Mouse (Mus musculus) lung, postnatal 14 days (tissue): ENCODE measurements around the gene Adat2.
A peak's percentile ranks its signal among the peaks of the same experiment; 100 is the strongest.

Experiments
- DNase-seq: peaks from one replicate; pipeline ENCODE4 v3.0.0; 2021

The Adat2 gene

DNA sequence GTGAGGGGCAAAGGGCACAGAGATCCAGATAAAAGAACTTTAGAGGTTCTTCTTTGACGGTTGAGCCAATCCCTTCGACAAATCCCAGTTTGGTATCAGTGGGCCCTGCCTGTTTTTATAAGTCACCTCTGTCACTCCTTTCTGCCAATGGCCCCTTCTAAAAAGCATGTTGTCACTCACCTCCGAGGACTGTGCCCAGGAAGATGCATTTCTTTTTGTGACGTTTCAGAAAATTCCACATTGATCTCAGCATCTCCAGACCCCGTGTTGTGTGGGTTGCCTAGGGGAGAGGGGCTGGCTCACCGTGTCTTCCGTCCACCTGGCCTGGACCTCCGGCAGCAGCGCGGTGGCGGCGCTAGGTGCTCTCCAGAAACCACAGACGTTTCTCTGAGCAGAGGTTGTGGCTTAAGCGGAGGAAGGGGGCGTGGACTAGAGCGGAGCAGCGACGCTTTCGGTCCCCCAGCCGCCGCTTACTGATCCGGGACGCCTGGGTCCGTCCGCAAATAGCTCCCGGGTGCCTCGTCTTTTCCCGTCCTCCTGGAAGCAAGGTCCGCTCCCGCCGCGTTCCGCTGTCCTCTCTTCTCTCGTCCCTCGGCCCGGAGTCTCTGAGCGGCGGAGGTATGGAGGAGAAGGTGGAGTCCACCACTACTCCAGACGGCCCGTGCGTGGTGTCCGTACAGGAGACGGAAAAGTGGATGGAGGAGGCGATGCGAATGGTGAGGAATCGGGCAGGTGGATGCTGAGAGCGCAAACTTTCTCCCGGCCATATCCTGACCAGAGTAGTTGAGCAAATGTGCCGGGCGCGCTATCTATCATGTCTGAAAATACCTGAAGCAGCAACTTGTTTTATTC lies at the start of gene Adat2, which contains the start of gene Pex3:
Adat2 (plus strand) TSS at position 249 of the 852 bp plus-strand sequence.
Pex3 (minus strand) TSS at position 497 of the 852 bp plus-strand sequence.
- DNase-seq = peak; percentile 92

DNA sequence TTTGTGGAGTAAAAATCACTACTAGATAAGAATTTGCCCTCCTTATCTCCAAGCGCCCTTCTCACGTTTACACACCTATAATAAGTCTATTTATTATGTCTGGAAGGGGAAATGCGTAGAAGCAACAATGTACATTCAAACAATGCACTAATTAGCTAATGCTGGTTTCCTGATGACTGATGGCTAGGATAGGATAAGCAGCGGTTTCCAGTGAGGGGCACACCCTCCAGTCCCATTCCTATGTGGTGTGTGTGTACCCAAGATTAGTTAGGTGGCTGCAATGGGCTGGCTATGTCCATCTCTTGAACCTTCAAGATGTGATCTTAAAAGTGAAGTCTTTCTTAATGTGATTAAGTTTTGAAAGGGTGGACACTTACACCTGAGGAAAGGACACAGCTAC lies 30.8 kb upstream of the Adat2 start:
- DNase-seq = peak; percentile 11

DNA sequence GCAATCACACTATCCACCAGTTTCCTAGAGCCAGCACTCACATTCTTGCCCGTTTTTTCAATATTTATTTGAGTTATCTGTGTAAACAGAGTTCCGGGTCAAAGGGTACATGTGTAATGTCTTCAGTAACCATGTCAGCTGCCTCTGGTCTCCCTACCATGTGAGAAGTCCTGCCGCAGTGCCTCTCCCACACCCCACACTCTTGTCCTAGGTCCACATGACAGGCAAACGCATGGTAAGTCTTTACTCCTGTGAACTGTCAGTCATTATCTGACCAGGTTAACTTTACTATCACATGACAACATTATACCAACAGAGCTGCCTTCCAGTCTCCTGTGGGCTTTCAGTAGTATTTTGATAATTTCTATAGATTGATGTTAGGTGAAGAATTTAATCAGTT lies 24.5 kb upstream of the Adat2 start:
- DNase-seq = no peak

DNA sequence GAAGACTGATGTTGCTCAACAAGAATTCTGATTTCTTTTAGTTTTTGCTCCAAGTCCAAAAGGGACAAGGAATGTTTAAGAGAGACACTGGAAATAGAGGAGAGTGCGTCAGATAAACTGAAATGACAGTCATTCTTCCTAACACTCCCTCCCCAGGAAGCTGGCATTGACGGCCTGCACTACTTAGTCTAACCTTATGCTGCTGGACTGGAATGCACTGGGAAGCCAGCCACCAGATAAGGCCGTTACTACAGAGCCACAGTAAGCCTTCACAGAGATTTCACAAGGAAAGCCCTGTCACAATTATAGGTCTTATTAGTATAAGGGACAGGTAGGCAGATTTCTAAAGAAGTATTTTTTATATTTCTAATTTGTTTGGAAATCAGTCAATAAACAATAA lies 17.9 kb upstream of the Adat2 start:
- DNase-seq = no peak

DNA sequence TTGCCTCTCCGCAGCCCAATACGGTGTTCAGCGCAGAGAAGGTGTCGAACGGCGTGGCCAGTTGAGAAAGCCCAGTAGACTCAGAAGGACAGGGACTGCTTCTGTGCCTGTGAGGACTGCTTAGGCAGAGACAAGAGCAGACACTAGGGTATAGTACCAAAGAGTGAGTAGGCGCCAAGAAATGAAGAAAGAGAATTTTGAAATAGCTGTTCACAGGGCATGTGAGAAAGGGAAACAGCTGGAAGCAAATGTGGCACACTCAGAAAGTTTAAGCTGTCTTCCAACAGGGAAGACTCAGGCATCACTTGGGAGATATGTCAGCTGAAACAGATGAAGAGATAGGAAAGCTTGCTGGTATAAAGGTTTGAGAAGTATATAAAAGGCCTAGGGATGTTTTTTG lies 16.0 kb upstream of the Adat2 start:
- no peak for DNase-seq

DNA sequence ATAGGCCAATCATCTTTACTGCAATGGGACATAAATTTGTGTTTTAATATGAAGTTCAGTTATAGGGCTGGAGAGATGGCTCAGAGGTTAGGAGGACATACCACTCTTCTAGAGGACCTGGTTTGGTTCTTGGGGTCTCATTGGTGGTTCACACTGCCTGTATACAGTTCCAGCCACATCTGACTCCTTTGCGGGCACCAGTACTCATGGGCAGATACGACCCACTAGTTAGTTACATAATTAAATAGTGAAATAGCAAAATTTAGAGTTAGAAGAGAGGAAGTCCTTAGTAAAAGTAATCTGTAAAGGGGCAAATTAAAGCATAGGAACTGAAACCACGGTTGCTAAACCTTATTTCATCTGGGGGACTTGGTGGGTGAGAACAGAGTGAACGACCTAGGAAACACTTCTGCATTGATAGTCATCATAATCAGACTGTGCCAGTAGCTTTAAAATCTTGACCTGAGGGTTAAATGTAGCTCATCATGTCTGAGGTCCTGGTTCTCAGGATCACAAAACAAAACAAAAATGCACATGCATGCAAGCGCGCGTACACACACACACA lies 12.8 kb upstream of the Adat2 start:
- no peak for DNase-seq

DNA sequence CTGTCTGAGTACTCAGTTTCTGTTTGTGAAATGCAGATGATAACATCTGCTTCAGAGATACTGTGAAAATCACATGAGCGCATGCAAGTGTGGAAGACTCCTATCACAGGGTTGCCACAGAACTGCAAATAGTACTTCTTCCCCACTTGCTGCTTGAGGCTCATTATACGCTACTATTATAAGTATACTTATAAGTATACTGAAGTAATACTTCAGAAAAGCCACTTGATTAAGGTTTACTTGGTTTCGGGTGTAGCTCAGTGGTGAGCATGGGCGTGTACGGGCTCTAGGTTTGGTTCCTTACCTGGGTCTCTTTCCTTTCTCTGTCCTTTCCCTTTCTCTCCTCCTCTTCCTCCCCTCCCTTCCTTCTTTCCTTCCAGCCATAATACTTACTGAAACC lies 11.0 kb upstream of the Adat2 start:
- no peak for DNase-seq

DNA sequence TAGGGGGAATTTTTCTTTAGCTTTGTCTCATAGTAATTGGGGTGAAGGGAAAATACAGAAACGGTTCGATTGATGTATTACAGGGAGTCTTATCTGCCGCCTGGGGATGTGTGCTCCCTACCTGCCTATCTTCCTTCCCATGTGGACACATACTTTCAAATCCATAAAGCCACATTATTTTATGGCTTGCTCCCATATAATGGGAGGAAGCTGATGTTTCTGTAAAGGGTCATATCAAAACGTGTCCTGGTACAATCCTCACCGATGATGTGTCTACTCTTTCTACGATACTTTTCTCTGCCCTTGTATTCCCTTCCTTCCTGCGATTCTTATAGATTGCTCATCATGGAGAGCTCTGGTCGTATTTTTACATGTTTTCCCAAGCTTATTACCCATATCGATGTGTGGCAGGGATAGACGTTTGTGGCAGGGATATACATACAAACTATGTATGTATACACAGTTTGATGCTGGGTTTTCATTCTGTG lies 848 bp downstream of the Adat2 start:
- DNase-seq = no peak

DNA sequence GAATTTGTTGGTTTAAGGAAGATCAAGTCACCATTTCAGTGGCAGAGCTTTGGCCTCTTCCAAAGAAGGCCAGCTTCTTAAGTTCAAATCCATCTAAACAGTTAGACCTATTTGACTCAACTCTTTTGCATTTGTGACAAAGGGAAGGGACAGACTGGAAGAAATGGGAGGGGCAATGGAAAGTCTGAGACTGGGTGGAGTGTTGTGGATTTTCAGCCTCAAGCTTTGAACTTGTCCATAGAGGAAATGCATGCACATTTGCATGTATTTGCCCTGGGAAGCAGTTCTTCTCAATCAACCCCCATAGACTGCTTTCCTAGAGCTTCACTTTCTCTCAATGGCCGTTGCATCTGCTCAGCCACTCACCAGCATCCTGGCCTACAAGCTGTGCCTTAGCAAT lies 1.6 kb downstream of the Adat2 start:
- DNase-seq = no peak

DNA sequence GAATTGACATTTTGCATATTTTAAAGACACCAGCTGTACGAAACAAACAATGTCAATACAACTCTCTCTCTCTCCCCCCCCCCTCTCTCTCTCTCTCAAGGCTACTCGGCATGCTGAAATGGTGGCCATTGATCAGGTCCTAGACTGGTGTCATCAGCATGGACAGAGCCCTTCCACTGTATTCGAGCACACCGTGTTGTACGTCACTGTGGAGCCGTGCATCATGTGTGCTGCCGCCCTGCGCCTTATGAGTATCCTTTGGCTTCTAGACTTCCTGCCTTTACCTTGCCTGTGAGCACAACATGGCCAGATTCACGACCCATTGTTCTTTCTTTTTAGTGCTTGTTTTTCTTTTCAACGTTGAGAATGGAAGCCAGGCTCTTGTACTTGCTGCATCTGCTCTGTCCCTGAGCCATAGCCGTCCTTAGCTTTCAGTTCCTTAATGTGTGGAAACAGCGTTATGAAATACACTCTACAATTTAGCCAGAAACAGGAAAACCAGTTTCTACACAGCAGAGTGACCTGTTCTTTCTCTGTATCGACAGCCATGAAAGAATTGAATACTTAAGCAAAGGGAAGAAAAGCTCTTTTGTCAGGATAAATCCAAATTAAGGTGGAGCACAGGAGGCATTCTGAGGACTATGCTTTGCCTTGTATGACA lies 7.5 kb downstream of the Adat2 start:
- no peak for DNase-seq

DNA sequence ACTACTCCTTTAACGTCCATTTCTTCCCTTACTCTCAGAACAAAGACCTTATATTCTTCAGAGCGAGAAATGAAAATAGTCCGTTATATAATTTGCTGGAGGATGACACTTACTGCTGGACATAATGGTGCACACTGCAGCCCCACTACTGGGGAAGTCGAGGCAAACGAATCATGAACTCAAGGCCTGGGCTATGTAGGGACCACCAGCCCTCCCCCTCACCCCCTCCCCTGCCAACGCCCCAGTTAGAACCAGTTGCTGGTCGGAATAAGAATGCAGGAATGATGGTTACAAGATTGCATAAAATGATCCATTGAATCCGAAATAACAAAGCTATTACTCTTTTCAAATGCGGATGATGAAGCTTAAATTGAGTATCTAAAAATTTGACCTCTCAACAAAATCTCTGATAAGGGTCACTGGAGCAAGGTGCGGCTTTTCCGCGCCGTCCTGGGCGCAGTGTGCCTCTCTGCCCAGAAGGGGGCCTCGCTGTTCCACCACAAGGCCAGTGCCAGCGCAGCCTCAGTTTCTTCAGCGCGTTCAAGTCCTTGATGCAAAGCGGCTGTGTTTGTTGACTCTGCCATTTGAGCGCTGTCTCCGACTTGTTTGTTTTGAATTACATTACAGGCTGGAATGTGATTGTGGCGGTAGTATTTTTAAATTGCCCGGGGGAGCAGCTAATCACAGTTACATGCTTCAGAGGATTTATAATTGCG lies 11.8 kb downstream of the Adat2 start:
- peak; percentile 66 for DNase-seq

DNA sequence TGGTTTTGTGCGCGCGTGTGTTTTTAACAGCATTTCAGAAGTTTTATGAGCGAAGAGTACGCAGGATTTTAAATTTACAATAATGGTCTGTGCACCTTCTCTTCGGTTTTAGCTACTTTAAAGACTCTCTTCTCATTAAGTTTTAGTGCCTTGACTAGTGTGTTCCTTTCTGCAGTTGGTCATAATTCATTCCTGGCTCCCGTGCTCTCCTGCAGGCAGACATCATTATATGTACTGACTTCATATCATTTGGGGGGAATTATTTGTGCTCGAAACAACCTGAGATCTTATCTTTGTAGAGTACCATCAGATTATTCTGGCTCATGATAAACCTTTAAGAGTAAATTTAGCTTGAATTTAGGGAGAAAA lies 12.4 kb downstream of the Adat2 start:
- no peak for DNase-seq

DNA sequence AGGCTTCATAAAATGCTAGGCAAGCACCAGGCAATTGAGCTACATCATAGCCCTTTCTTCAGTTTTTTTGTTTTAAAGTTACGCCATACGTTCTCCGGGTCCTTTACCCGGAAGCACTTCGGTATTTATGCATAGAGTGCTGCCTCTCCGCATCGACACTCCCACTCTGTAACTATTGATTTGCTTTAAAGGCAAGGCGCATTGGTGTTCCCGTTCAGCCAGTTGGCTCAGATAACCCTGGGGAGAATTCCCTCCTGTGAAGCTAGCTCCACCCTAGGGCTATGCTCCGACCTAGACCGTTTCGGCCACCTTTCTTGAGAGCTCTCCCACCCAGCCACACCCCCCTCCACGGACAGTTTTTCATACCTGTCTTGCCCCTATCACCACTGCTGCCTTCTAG lies 13.7 kb downstream of the Adat2 start:
- no peak for DNase-seq

DNA sequence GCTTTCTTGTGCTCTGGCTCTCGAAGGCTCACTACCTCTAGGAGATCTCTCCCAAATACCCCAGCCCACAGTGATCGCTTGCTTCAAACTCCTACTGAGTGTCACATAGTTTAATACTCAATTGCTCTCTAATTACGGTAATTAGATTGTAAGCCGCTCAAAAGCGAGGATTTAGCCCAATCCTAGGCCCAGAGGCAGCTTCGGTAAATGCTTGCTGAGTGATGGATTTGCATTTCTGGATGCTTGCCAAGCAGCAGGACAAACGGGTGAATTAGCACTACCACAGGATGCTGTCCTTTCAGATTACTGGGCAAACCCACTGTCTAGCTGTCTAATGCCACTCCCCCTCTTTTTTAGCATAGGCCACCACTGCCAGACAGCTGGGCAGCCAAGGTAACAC lies 17.1 kb downstream of the Adat2 start:
- DNase-seq = no peak

DNA sequence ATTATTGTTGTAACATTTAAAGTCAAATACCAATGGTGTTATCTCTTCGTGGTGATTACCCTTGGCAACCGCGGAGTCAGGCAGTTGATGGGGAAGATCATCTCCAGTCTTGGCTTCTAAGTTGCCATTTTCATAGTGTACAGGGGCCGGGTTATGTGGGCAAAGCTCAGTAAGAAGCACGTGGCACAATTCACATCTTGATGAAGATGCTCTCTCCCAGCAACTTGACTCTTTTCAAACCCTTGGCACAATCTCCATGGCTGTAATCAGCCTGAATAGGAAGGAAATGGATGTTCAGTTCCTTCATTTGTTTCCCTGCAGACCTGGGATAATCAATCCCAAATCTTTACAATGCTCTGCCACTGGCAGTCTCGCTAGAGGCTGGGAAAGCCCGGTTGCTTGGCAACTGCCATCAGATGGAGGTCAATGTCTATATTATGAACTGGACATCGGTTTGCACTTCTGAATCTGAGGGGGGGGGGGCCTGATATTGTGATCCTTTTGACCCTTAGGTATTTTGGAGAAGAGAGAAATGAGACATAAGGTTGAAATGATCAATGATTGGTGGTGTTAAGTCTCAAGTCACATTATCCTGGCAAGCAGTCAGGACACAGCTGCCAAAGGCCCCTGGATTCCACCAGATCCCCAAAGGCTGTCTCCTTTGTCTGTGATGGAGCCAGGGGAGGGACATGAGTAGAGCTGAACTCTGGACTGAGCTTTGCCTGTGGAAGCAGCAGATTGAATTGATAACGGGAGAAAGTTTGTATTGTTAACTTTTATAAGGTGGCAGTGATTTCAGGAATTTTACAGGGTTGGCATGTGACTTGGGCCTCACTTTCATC lies 18.2 kb downstream of the Adat2 start:
- no peak for DNase-seq

DNA sequence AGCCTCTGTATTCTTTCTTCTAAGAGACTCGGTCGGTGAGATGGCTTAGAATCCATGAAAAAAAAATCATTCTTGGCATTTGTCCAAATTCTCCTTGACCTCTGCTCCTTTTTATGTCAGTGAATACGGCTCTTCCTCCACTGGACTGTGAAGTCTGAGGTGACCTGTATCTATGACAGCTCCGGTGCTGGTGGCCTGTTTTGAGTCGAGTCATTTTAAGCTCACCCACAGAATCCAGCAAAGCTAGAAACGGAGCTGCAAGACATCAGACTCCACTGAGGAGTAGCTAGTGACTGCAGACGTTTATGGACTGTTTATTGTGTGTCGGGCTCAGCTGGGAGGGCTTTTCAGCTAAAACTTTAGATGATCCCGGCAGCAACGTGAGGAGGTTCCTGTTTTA lies 19.3 kb downstream of the Adat2 start:
- DNase-seq = no peak

DNA sequence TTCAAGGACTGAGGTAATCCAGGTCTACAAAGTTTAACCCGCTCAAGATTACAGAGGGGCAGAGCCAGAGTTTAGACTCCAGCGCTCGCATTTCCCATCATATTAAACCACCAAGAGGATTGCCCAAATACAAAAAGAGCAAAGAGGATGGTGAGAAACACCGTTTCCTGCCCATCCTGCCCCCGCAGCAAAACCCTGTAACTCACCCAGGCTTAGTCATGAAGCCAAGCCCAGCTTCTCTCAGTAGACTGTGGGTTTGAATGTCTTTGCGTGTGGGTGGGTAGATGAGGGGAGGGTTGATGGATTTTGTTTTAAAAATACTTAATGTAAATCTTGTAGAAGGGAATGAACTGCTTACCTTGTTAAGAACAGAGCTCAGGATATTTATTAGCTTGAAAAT lies 19.7 kb downstream of the Adat2 start:
- no peak for DNase-seq

DNA sequence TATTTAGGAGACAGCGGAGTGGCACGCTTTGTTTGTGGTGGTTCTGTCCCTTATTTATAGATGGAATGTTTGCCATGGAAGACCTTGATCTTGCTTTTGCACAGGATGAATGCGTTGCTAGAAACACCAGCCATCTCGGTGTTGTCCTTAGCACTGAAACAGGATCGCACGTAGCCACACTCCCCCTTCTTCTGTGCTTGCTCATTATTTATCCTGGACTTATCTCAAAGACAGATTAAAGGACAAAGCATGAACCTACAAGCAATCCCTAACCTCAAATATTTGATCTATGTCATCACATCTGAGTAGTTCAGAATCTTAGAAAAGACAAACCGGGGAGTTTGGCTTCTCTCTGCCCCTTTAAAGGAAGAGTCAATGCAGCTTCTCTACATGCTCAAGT lies 24.4 kb downstream of the Adat2 start:
- no peak for DNase-seq

DNA sequence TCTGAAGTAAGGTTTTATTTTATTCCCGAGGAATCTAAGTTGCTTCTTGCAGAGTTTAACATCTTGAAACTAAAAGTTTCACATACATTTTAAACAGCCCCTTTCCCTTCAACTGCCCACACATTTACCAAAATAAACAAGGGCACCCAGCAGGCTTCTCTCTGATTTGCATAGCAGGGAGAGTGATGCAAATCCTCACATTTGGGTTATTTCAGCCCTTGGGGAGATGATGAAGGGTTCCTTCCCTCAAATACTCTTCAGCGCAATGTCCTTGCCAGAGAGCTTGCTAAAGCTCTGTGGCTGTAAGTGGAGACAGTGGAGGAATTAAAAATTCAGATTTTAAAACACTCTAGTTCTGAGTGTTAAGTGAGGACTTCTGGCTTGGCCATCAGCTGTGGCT lies 35.2 kb downstream of the Adat2 start:
- no peak for DNase-seq

DNA sequence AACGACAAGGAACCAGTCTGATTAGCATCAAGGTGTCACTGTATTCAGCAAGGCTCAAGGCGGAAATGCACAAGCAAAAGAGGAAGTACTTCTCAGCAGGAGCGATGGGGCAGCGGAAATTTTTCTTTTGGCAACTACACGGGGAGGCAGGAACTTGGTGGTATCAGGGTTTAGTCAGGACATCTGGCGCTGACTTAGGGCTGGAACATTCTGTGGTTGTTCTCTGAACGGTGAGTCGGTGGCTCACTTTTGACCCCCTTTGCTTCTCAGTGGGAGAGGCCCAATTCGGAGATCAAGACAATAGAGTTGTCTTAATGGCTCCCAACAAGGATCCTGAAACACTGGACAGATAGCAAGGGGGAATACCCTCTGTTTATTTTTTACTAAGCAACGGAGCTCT lies 39.5 kb downstream of the Adat2 start:
- no peak for DNase-seq

DNA sequence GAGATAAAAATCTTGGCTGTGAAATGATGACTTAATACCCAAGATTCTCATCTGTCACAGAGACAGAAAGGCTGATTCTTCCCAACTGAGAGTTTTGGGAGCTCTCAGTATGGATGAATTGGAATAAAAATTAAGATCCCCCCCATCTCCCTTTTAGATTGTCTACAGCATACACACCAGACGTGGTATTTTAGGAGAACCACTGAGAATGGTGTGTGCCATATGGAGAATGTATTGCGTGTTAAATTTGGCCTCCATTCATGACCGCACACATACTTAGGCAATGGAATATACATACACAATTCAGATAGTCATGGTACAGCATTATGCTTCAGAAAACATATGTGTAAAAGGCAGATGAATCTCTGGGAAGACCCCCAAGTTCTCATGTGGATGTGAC lies 40.8 kb downstream of the Adat2 start:
- DNase-seq = no peak

DNA sequence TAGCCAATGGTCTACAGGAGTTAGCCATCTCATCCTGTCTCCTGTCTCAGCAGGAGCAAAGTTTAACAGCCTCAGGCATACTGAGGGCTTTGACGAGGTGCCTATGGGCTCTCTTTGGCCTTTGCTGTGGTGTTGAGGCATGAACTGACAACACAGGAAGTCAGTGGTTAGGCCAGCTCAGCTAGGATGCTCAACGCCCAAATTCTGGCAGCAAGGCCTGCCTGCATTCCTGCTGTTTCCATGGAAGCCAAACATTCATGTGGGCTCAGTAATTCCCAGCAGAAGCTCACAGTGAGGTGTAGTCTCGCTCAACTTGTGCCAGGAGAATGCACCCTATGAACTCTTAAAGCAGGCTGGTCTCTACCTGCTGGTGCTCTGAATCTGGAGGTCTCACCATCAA lies 43.4 kb downstream of the Adat2 start:
- no peak for DNase-seq

DNA sequence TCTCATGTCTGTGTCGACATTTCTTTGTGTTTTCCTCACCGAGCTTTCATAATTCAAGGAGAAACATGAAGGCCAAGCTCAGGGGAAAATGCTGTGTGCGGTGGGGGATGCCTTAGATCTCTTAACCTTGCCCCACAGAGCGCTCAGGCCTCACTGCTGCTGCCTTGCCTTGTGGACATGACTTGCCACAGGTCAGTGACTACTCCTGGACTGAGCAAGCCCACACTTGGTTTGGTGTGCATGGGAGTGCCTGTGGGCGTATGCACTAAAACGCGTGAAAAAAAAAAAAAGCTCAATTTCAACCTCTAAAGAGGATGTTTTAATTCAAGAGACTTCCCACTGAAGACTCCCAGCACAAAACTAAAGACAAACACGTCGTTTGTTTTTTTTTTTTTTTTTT lies 44.2 kb downstream of the Adat2 start:
- no peak for DNase-seq
